Mouse (Mus musculus) R1 (cell line): ENCODE measurements around the gene Sacm1l.

ENCODE experiments used
- DNase-seq: peaks from one replicate; pipeline ENCODE4 v3.0.0-alpha.2; 2018; ENCODE audit warnings: low read depth, low spot score

Gene Sacm1l

GRCm38 (mm10) chr9:123529392-123530157 lies at the start of gene Sacm1l:
Sacm1l (plus strand) TSS chr9:123529759.
- DNase-seq = peak; percentile 99

DNA sequence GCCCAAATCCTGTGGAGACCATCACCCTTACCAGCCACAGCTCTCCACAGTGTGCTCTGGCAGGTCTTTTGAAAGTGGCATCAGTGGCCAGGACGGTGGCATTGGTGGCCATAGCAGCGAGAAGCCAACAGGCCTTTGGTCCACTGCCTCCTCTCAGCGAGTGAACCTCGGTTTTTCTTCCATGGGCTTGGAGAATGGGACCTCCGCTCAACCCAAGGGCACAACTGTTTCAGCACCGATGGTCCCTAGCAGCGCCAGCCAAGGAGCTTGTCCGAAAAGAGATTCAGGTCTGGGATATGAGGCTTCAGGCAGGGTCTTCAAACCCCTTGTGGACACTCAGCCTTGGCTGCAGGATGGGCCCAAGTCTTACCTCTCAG lies 49.7 kb upstream of the Sacm1l start:
- DNase-seq = no peak

- DNase-seq = no peak
Observed at GRCm38 (mm10) chr9:123480253-123480921, 49.2 kb upstream of the Sacm1l start.

DNA sequence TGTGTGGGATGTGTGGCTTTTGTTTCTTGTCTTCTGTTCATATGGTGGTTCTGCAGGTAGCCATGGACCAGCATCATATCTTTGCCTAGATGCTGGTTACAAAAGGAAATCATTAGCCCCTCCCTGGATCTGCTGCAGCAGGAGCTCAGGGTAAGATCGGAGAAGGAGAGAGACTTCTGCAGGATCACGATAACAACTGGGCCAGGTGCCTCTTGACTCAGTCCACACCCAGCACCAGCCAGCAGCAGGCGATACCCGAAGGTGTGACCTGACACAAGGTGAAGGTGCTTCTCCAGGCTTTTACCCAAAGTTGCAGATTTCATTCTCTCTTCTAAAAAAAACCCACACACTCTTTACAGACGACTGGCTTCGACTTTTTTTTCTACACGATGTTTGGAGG lies 48.4 kb upstream of the Sacm1l start:
- no peak for DNase-seq

GRCm38 (mm10) chr9:123483598-123483997 lies 46.0 kb upstream of the Sacm1l start:
- DNase-seq = no peak

DNA sequence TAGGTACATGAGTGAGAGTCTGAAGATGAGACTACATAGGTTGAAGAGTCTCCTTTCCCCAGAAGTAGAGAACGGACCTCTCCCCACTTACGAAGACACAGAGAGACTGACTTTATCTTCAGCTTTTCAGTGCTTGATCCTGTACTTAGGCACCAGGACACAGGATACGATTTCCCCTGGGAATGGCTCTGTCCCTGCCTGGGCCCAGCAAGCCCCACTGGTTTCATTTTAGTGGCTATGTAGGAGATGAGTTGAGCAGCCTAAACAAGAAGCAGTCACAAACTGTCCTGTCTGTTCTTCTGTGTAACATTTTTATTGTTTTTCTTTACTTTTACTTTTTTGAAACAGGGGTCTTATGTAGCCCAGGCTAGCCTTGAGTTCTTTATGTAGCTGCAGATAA lies 44.7 kb upstream of the Sacm1l start:
- no peak for DNase-seq

DNA sequence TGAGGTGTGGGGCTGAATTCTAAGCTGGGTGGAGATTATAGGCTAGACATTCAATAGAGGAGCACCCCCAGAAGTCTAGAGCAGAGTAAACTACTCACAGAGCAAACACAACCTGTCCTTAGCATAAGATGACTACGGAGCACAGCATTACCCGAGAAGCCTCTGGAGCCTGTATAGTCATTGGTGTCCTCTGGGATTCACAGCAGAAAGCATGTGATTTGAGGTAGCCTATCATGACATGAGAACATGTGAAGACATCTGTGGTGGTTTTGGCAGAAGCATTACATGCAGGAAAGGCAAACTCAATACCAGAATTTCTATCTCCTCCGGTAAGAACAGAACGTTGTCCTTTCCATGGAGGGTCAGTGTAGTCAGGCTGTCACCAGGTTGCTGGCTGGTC lies 44.0 kb upstream of the Sacm1l start:
- no peak for DNase-seq

GRCm38 (mm10) chr9:123486635-123487034 lies 42.9 kb upstream of the Sacm1l start:
- DNase-seq = no peak

DNA sequence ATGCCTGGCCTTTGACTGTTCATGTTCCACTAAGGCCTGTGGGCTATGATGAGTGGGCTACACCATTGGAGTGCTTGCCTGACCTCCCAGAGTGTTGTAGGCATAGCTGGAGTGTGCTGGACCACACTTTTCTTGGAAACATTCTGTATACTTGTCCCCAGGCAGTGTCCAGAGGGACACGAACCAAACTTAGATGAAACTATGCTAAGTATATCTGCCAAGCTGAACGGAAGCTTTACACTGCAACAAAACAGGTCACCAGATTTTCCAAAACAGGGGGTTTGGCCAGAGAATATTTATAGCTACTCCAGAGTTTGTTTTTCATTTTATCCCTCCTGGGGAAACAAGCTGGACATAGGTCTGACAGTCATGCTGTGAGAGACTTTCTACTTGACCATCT lies 40.5 kb upstream of the Sacm1l start:
- DNase-seq = no peak

DNA sequence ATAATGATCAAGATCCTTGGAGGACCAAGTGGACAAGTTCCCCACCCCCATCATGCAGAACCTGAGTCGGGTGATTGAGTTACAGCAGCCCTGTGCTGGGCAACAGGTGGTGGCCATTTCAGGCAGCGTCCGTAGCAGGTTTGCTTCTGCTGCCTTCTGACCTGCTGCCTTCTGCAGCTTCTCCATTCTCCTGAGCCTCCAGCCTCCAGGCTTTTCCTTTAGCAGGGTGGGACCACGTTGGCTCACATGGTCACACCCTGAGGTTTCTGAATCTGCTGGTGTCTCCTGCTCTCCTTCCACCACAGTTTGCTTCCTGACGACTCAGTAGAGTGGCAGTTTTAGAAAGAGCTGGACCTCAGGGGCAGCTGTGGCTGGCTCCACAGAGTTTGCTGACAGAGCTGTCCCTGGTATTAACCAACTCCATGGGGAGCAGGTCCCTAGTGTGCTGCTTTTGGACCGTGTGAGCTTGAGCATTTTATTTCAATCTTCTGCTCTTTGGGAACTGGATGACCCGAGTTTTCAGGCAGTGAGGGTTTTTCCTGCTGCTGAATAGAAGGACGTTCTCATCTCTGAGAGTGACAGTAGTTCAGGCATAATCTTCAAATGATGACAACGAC lies 39.7 kb upstream of the Sacm1l start:
- DNase-seq = no peak

GRCm38 (mm10) chr9:123490930-123491329 lies 38.6 kb upstream of the Sacm1l start:
- DNase-seq = no peak

DNA sequence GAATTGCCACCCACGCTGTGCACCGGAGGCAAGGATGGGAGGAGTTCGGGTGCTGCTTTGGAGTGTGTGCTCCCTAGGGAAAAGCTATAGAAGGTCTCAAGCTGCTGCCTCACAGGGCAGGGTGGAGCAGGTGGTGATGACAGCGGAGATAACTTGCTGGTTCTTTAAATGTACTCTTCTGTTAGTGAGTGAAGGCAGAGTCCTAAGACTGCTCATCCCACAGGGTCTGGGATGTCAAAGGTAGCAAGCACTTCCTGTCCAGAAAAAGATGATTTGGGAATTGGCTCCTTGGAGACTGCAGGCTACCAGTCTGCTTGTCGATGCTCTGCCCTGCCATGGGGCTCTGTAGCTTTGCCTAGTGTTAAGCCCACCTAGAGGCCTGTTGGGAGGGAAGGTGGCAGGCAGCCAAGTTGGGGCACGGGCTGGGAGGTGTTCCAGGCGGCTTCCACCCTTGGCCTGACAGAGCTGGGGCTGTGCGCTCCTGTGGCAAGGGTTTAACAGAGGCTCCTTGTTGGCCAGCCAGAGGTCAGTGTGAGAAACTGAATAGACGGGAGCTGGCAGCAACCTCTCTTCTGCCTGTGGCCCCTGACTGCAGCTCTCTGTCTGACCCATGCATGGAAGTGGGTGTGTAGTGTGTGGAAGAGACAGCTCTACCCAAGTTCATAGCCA lies 37.5 kb upstream of the Sacm1l start:
- DNase-seq = no peak

DNA sequence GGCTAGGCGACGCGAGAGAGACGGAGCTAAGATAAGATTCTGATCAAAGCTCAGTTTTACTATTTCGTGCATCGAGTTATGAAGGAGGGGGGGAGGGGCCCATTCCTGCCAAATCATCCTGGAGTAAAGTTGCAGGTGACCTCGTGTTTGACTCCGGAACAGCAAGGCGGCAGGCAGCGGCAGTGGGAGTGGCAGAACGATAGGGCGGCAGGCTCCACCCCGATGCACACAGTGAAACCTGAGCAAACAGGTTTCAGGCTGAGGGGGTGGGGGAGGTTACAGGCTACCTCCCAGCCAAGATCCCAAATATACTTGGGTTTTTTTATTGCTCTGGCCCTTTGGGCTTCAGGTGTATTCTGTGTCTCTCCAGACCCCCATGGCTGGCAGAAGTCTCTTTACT lies 32.9 kb upstream of the Sacm1l start:
- DNase-seq = peak; percentile 49

DNA sequence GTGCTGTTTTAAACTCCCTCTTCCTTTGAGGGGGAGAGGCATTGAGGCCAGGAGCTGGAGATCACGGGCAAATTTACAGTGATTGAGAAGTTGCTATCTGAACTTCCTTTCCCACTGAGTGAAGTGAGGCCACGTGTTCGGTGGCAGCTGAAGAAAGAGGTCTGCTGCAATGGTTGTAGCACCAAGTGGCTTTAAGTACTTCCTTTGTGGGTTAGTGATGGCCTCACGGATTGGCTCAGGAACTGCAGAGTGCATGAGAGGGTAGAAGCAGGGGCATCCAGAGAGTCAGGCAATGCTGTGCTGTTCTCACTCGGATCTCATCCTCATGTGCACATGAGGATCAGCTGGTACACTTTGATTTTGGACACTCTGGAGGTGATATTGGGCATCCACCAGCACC lies 31.7 kb upstream of the Sacm1l start:
- no peak for DNase-seq

DNA sequence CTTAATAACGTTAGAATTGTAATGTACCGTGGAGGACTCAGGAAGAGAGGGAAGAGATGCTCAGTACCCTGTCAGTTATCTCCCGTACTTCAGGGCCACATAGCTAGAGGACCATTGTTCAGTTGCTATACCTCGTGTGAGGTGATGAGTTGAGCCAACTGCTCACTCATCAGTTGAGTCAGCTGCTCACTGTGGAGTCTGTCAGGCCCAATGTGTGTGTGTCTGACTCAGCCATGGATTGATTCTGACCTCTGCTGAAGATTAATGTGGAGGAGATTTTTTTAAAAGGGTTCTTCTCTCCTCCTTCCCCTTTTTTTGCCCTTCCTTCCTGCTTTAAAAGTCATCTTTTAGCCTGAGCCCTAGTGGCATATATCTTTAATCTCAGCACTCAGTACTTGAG lies 29.1 kb upstream of the Sacm1l start:
- DNase-seq = no peak

DNA sequence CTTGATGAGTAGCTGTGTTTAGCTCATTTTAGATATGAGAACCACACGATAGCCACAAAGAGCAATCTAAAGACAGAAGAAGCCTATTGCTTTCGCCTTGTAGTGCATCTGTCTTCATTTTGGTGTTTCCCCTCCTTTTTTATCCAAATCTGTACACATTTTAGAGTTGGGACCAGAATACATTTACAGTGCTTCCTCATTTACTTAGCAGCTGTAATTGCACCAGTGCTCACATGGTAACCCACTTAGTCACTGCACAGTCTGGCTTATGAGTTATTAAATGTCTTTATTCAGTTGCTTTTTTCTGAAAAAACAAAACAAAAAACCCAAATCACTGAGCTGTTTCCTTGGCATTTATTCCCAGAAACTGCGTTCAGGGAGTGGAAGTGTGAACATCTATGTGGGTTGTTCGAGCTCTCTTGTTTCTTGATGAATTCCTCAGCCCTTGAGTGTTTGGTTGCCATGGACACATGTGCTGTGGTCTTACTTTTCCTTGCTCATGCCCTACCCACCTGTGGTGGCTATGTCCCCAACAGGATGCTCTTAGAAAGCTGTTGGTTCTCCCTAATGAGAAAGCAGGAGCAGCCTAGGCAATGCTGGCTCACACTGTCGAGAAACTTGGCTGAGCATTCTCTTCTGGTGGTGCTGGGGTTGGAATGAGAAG lies 26.3 kb upstream of the Sacm1l start:
- DNase-seq = no peak

- peak; percentile 78 for DNase-seq
Observed at GRCm38 (mm10) chr9:123504325-123504724, 25.2 kb upstream of the Sacm1l start.

- DNase-seq = no peak
Observed at GRCm38 (mm10) chr9:123505598-123505997, 24.0 kb upstream of the Sacm1l start.

- DNase-seq = no peak
Observed at GRCm38 (mm10) chr9:123506270-123507146, 23.1 kb upstream of the Sacm1l start.

- no peak for DNase-seq
Observed at GRCm38 (mm10) chr9:123507380-123507779, 22.2 kb upstream of the Sacm1l start.

GRCm38 (mm10) chr9:123508986-123509385 lies 20.6 kb upstream of the Sacm1l start:
- DNase-seq = no peak
